Mouse (Mus musculus) embryonic facial prominence, embryonic 12.5 days (tissue): ENCODE measurements around the gene 2210016L21Rik. TPM values are rescaled to one million over a fixed set of nuclear protein-coding genes. Genes with fewer than 3 reads are reported as not detected.
A peak's percentile ranks its signal among the peaks of the same experiment; 100 is the strongest.
"Not testable (repeated sequence)": the region's sequence is repeated elsewhere in the genome, so short reads cannot be mapped to it uniquely, and the experiment has no call there.

Experiments used
- ATAC-seq: fragments of 200-750 bp; cut with Nextera tagmentation; 2 replicates; pipeline ENCODE4 v1.8.0; 2017; ENCODE audit not compliant: insufficient number of reproducible peaks, insufficient read depth, low FRiP score, low TSS enrichment
- H3K27ac ChIP-seq: fragments of 300-500 bp; sonication (generic); 2 replicates; pipeline ENCODE4 v1.5.1; 2016; ENCODE audit warnings: mild to moderate bottlenecking
- H3K27me3 ChIP-seq: fragments of 300-500 bp; sonication (generic); 2 replicates; pipeline ENCODE4 v1.6.1; 2016; ENCODE audit warnings: mild to moderate bottlenecking, moderate library complexity
- H3K36me3 ChIP-seq: fragments of 300-500 bp; sonication (generic); 2 replicates; pipeline ENCODE4 v1.6.1; 2016; ENCODE audit warnings: mild to moderate bottlenecking
- H3K4me1 ChIP-seq: fragments of 300-500 bp; sonication (generic); 2 replicates; pipeline ENCODE4 v1.6.1; 2016
- H3K4me2 ChIP-seq: fragments of 300-500 bp; sonication (generic); replicated peaks from 2 replicates; pipeline ENCODE4 v1.6.1; 2016; ENCODE audit warnings: mild to moderate bottlenecking, moderate library complexity
- H3K4me3 ChIP-seq: fragments of 300-500 bp; sonication (generic); 2 replicates; pipeline ENCODE4 v1.5.1; 2016; ENCODE audit warnings: mild to moderate bottlenecking
- H3K9ac ChIP-seq: fragments of 300-500 bp; sonication (generic); 2 replicates; pipeline ENCODE4 v1.6.1; 2016; ENCODE audit warnings: mild to moderate bottlenecking, moderate library complexity
- H3K9me3 ChIP-seq: fragments of 300-500 bp; sonication (generic); 2 replicates; pipeline ENCODE4 v1.6.1; 2016; ENCODE audit warnings: mild to moderate bottlenecking, moderate library complexity
- WGBS: fragments of 180-500 bp; shearing (Covaris S2); methylation state at CpG from one replicate; pipeline ENCODE4 v1.1.7; 2016; 5-methylcytosine and 5-hydroxymethylcytosine counted together
- polyA plus RNA-seq: library from polyadenylated mRNA; unstranded; fragments of >200 nt; fragmentation: Nextera tagmentation; extraction: Ambion mirVana; gene quantifications from 2 replicates; pipeline ENCODE4 v1.2.1, GENCODE M21; 2016

2210016L21Rik gene
- polyA plus RNA-seq, 1 experiment from 2014 or later: 73.8 TPM

DNA sequence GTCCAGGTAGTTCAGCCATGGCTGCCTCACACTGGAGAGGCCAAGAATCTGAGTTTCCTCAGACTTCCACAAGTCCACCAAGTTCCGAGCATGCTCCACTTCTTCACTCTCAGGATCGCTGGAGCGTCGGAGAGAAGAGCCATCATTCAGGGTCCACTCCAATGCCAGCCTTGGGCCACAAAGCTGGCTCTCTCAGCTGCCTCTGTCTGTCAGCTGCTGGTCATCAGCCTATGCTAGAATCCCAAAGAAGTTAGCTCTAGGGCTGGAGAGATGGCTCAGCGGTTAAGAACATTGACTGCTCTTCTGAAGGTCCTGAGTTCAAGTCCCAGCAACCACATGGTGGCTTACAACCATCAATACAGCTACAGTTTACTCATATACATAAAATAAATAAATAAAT, 24.6 kb upstream of the 2210016L21Rik start:
- H3K27me3 ChIP-seq, H3K9ac ChIP-seq, H3K36me3 ChIP-seq, H3K27ac ChIP-seq, H3K4me3 ChIP-seq, ATAC-seq, H3K4me2 ChIP-seq, H3K4me1 ChIP-seq, H3K9me3 ChIP-seq: not testable (repeated sequence)
- 94% methylated on average over 5 of the region's 5 CpGs for WGBS

DNA sequence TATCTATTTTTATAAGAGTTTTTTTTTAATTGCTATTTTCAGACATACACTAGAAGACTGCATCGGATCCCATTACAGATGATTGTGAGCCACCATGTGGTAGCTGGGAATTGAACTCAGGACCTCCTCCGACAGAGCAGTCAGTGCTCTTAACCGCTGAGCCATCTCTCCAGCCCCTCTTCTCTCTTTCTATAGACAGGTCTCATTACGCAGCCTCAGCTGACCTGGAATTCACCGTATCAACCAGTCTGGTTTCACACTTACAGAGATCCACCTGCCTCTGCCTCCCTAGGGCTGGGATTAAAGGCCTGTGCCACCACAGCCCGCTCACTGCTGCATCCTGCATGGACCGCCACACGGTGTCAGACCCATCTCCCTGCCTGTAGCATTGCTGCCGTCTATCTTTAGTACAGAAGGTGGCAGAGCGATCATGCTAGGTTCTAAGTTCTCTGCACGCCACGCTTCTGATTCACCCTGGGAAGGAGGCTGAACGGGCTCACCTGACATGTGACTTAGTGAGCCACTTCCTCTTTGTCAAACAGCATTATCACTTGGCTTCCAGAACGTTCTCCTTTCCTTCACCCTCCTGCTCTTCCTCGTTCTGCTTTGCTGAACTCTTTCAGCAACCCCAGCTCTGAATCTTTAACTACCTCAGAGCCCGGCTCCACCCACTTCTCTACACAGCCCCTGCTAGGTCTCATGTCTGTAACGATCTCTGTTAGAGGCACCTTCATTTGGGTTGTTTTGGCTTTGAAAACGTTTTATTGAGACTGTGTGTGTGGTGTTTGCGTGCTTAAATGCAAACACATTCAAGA, 20.2 kb upstream of the 2210016L21Rik start:
- WGBS: 76% methylated on average over 19 of the region's 19 CpGs
- H3K9me3 ChIP-seq: no peaks in the 10 kb centered on the region
- no peaks in the 10 kb centered on the region for H3K36me3 ChIP-seq
- H3K4me1 ChIP-seq: 0 out of 2 replicates have a peak, but pooled peaks cover 4% of the 10 kb centered on the region
- no peak overlapping the region for H3K27ac ChIP-seq
- H3K4me3 ChIP-seq: no peak overlapping the region
- no peak overlapping the region for H3K9ac ChIP-seq
- no peak overlapping the region for H3K4me2 ChIP-seq
- no peaks in the 10 kb centered on the region for H3K27me3 ChIP-seq
- no peak for ATAC-seq

DNA sequence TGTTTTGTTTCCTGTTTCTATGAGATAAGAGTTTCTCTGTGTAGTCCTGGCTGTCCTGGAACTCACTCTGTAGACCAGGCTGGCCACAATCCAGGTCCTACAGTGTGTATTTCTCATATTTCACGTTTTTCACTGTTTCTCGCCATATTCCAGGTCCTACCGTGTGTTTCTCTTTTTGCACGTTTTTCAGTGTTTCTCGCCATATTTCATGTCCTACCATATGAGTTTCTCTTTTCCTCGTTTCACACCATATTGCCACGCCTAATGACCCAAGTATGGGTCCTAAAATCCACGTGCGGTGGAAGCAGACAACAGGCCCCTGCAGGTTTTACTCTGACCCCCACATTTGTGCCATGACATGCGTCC, 19.6 kb upstream of the 2210016L21Rik start:
- no peak overlapping the region for H3K4me3 ChIP-seq
- 60% methylated on average over 10 of the region's 10 CpGs for WGBS

DNA sequence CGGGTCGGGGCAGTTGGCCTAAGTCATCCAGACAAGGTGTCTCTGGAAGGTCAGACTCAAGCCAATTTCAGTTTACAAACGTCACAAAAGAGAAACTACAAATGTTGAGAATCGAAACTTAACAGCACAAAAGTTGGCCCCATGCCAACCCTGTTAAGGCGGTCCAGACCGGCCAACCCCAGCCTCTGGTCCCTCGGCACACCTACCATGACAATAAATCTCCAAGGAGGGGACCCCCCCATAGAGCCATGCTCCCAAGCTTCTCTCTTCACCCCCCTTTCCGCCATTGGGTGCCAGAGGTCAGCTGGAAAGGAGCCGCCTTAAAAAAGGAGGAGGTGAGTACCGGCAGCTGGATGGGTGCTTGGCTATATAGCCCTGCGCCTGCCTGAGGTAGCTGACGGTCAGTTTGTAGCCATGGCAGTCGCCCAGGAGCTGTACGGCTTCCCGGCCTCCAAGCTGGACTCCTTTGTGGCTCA, 18.9 kb upstream of the 2210016L21Rik start, which contains the start of gene Oasl1:
Gene Oasl1 (plus strand): TSS at position 243 of the 476 bp plus-strand sequence.
- peak; percentile 36; the same call in 1 of the 2 replicates for ATAC-seq
- no peaks in the 10 kb centered on the region for H3K9me3 ChIP-seq
- 55% methylated on average over 15 of the region's 15 CpGs for WGBS
- 0 out of 2 replicates have a peak, but pooled peaks cover 4% of the 10 kb centered on the region for H3K4me1 ChIP-seq
- H3K27ac ChIP-seq: no peak within 1 kb of the TSS
- no peak within 1 kb of the TSS for H3K9ac ChIP-seq
- H3K4me3 ChIP-seq: no peak within 1 kb of the TSS
- no peaks in the 10 kb centered on the region for H3K36me3 ChIP-seq
- H3K4me2 ChIP-seq: peak within 1 kb of the TSS; percentile 19
- H3K27me3 ChIP-seq: no peaks in the 10 kb centered on the region

More for the DNA sequence above, 19.6 kb upstream of the 2210016L21Rik start:
- Histone ChIP-seq H3K9ac (no peak overlapping the region), H3K36me3 (no peaks in the 10 kb centered on the region), H3K4me2 (no peak overlapping the region), H3K9me3 (no peaks in the 10 kb centered on the region), H3K27ac (no peak overlapping the region), H3K4me1 (0 out of 2 replicates have a peak, but pooled peaks cover 4% of the 10 kb centered on the region), H3K27me3 (no peaks in the 10 kb centered on the region)
- no peak for ATAC-seq

DNA sequence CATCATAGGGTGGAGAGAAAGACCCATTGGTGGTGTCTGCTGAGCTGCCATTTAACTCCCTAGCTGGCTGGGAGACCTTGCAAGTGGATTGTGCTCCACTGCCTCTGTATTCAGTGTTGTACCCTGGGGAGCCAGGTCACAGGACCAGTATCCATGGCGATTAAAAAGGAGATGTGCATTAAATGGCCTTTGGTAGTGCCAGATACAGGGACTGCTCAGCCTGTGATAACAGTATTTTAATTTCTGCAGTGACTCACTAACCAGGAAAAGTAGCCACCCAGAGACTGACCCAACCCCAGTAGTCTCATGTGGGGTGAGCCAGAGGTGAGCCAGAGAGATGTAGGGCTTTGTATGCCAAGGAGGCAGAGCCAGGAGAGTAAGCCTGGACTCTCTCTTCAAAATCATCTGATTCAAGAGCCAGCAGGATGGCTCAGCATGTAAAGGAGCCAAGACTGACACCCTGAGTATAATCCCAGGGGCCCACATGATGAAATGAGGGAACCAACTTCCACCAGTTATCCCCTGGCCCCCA, 15.7 kb upstream of the 2210016L21Rik start:
- WGBS: 60% methylated on average over 1 of the region's 1 CpGs
- Histone ChIP-seq H3K4me1 (0 out of 2 replicates have a peak, but pooled peaks cover 4% of the 10 kb centered on the region), H3K36me3 (no peaks in the 10 kb centered on the region), H3K27me3 (no peaks in the 10 kb centered on the region), H3K9me3 (no peaks in the 10 kb centered on the region), H3K27ac (no peak overlapping the region), H3K9ac (no peak overlapping the region), H3K4me3 (no peak overlapping the region), H3K4me2 (no peak overlapping the region)
- no peak for ATAC-seq

DNA sequence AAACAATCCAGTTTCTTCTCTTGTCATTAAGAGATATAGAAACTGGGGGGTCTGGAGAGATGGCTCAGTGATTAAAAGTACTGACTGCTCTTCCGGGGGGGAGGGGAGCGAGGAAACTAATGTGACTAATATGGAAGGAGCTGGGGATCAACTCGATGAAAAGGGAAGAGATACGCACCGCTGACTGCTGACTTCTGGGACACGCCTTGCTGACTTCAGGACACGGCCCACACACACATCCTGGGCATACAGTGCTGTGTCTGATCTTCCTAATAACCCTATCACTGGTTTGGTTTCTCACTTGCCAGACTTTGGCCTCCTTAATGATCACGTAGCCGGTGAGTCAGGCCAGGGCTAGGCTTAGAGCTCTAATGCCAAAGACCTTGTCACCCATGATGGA, 15.2 kb upstream of the 2210016L21Rik start:
- H3K27ac ChIP-seq: no peak overlapping the region
- no peaks in the 10 kb centered on the region for H3K36me3 ChIP-seq
- ATAC-seq: no peak
- H3K4me2 ChIP-seq: no peak overlapping the region
- H3K4me1 ChIP-seq: 0 out of 2 replicates have a peak, but pooled peaks cover 4% of the 10 kb centered on the region
- H3K9ac ChIP-seq: no peak overlapping the region
- H3K27me3 ChIP-seq: no peaks in the 10 kb centered on the region
- no peaks in the 10 kb centered on the region for H3K9me3 ChIP-seq
- no peak overlapping the region for H3K4me3 ChIP-seq
- WGBS: 82% methylated on average over 9 of the region's 9 CpGs

DNA sequence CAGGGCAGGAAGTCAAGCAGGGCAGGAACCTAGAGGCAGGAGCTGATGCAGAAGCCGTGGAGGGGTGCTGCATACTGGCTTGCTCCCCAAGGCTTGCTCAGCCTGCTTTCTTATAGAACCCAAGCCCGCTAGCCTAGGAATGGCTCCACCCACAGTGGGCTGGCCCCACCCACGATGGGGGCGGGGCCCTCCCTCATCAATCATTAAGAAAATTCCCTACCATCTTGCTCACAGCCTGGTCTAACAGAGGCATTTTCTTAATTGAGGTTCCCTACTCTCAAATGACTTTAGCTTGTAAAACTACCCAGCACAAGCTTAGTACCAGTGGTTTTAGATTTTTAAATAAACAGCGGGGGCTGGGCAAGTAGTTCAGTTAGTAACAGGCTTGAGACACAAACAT, 10.3 kb upstream of the 2210016L21Rik start:
- H3K4me2 ChIP-seq: no peak overlapping the region
- ATAC-seq: no peak
- no peak overlapping the region for H3K9ac ChIP-seq
- WGBS: 61% methylated on average over 5 of the region's 5 CpGs
- H3K27me3 ChIP-seq: no peaks in the 10 kb centered on the region
- no peaks in the 10 kb centered on the region for H3K9me3 ChIP-seq
- H3K4me3 ChIP-seq: no peak overlapping the region
- H3K36me3 ChIP-seq: no peaks in the 10 kb centered on the region
- H3K27ac ChIP-seq: no peak overlapping the region
- no peaks in the 10 kb centered on the region for H3K4me1 ChIP-seq

DNA sequence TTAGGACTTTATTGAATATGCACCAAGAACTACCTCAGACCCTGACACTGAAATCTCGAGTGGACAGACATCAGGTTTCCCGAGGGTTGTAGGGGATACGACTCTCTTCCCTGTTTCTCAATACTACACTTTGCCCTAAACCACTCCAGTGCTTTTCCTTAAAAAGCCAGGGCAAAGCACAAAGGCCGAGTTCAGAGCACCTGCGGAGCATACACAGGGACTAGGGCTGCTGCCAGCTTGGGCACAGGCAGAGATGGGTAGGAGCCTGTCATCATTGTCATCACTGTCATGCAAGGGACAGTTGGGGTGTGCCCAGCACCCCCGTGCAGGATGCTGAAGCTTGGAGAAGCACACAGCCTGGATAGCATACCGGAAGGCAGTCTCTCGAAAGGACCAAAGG, 8.8 kb upstream of the 2210016L21Rik start:
- H3K27ac ChIP-seq: no peak overlapping the region
- WGBS: 78% methylated on average over 8 of the region's 8 CpGs
- H3K4me3 ChIP-seq: no peak overlapping the region
- no peaks in the 10 kb centered on the region for H3K4me1 ChIP-seq
- no peak overlapping the region for H3K9ac ChIP-seq
- no peak overlapping the region for H3K4me2 ChIP-seq
- no peak for ATAC-seq
- no peaks in the 10 kb centered on the region for H3K36me3 ChIP-seq
- no peaks in the 10 kb centered on the region for H3K27me3 ChIP-seq
- H3K9me3 ChIP-seq: no peaks in the 10 kb centered on the region

DNA sequence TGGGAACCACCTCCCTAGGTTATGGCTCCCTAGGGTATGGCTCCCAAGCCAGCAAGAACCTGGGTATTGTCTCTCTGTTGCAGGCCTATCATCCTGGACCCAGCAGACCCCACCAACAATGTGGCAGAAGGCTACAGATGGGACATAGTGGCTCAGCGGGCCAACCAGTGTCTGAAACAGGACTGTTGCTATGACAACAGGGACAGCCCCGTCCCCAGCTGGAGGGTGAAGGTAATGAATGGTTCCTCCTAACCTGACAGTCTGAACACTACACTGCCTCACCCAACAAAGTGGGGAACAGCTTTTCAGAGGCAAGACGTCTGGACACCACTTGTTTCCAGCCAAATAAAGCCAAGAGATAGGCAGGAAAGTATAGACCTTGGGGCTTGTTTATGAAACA, 6.1 kb upstream of the 2210016L21Rik start:
- Histone ChIP-seq H3K4me3 (no peak overlapping the region), H3K9ac (no peak overlapping the region; the same call in 1 of the 2 replicates), H3K9me3 (no peaks in the 10 kb centered on the region), H3K4me2 (no peak overlapping the region), H3K27me3 (no peaks in the 10 kb centered on the region), H3K27ac (no peak overlapping the region), H3K36me3 (no peaks in the 10 kb centered on the region), H3K4me1 (no peaks in the 10 kb centered on the region)
- WGBS: 24% methylated on average over 3 of the region's 3 CpGs
- no peak for ATAC-seq

DNA sequence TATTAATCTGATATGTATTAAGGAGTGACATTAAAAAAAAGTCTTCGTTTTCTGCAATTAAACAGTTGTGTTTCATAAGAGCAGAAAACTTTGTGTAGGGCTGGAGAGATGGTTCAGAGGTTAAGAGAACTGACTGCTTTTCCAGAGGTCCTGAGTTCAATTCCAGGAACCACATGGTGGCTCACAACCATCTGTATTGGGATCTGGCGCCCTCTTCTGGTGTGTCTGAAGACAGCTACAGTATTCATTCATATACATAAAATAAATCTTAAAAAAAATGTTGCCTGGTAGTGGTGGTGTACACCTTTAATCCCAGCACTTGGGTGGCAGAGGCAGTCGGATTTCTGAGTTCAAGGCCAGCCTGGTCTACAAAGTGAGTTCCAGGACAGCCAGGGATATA, 820 bp upstream of the 2210016L21Rik start:
- not testable (repeated sequence) for H3K4me3 ChIP-seq, H3K9ac ChIP-seq, H3K9me3 ChIP-seq, H3K27ac ChIP-seq, H3K4me2 ChIP-seq, ATAC-seq, H3K27me3 ChIP-seq, H3K36me3 ChIP-seq, H3K4me1 ChIP-seq
- WGBS: 60% methylated on average over 3 of the region's 3 CpGs

DNA sequence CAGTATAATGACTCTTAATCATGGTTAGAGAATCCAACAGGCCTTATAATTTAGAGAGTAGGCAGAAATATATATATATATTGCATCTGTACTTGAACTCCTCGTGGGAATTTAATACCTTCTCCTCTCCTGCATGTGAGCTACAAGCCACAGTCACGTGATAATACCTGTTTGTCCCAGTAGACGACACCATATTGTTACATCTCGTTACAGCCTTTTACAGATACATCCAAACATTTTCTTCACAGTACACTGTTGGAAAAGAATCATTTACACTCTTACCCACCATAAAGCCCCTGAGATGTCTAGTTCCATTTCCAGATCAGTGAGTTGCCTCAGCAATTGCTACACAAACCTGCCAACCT, 790 bp downstream of the 2210016L21Rik start:
- H3K4me2 ChIP-seq: peak overlapping the region; percentile 66
- H3K36me3 ChIP-seq: peaks cover 22% of the 10 kb centered on the region
- no peak for ATAC-seq
- peak overlapping the region; percentile 86 for H3K9ac ChIP-seq
- no peaks in the 10 kb centered on the region for H3K9me3 ChIP-seq
- peak overlapping the region; percentile 75 for H3K4me3 ChIP-seq
- no peak overlapping the region for H3K27ac ChIP-seq
- WGBS: 48% methylated on average over 4 of the region's 4 CpGs
- peaks cover 8% of the 10 kb centered on the region; the same call in 1 of the 2 replicates for H3K4me1 ChIP-seq
- no peaks in the 10 kb centered on the region for H3K27me3 ChIP-seq

DNA sequence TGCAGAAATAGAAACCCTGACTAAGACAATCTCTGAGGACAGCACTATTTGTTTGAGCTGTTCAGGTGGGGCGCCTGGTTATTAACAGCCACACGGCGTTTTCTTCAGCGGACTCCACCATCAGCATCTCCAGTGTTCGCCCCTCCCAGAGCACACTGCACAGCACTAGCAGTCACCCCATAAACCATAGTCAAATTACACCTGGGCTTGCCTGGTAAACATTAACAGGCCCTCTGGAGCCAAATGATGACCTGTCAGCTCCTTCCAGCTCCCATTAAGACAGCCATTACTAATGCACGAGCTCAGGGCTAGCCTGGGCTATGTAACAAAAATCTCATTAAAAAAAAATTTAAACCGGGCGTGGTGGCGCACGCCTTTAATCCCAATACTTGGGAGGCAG, 3.1 kb downstream of the 2210016L21Rik start:
- Histone ChIP-seq H3K36me3 (peaks cover 45% of the 10 kb centered on the region), H3K9ac (no peak overlapping the region), H3K9me3 (no peaks in the 10 kb centered on the region), H3K27ac (no peak overlapping the region), H3K4me1 (peaks cover 8% of the 10 kb centered on the region; the same call in 1 of the 2 replicates), H3K4me2 (no peak overlapping the region), H3K4me3 (no peak overlapping the region), H3K27me3 (no peaks in the 10 kb centered on the region)
- no peak for ATAC-seq
- 93% methylated on average over 10 of the region's 10 CpGs for WGBS
